In the genomic region with DNA sequence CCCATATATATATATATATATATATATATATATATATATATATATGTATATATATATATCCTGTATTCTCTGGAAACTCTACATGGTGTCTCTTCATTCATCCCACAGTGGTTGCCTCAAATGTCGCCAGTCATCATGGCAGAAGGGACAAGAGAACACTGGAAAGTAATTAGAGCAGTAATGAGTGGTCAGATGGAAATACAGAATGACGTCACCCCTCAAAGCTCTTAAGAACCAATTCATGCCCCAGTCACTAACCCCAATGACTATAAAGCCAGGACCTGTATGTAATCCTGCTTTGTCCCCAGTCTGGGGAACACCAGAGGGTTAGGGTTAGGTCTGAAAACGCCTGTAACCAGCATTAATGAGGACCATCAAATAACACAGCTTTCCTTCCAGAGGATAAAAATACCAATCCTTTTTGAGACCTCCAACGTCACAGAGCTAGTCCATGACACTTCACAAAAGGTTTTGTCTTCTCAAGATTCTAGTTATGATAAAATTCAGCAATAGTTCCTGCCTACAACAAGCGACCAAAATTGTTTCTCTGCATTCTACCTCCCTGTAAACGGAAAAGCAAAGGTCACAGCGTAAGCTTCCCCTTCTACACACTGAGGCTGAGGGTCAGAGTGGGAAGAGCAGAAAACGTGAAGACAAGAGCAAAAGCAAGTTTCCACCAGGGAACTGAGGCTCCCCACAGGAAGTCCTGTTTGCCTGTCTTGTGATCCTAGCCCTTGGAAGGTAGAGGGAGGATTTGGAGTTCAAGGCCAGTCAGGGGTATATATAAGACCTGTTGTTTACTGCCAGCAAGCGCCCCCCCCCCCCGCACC, we compare ENCODE assay signal across 18 mouse cellular contexts.
DNase-seq lines count a peak whose midpoint lies in the region; ATAC-seq and TF ChIP-seq lines count a peak whose summit lies in the region.
"Had no signal": no experiment of that assay in that cellular context is flagged by ENCODE, and none has a peak within 500 bp of the region (broad histone marks: within the 10 kb centered on the region; RNA-seq: fewer than 3 reads in every experiment).

No protein-coding gene starts in this region.

- TF ChIP-seq POLR2A in ES-Bruce4 (IDR thresholded peaks at IDR 0.05; ENCODE audit: insufficient read depth, low read length), result no peak

- no peaks in the 10 kb centered on the region for H3K36me3 ChIP-seq in heart, embryonic 10.5 days
- no peaks in the 10 kb centered on the region for H3K36me3 ChIP-seq in ES-Bruce4 (ENCODE audit: control insufficient read depth, insufficient read depth, low read length, poor library complexity, severe bottlenecking)
- no peaks in the 10 kb centered on the region for H3K36me3 ChIP-seq in limb, embryonic 12.5 days
- H3K36me3 ChIP-seq: stomach, embryonic 15.5 days had no signal

- no peak overlapping the region for H3K4me2 ChIP-seq in limb, embryonic 12.5 days

- no peak for TF ChIP-seq EP300 in ES-Bruce4 (IDR thresholded peaks at IDR 0.05; ENCODE audit: insufficient read depth, low read depth, low read length)

- no peak overlapping the region for H3K4me3 ChIP-seq in heart, embryonic 10.5 days
- H3K4me3 ChIP-seq in ES-Bruce4 (ENCODE audit: low read depth, low read length), result no peak overlapping the region
- no peak overlapping the region for H3K4me3 ChIP-seq in limb, embryonic 12.5 days (replicated peaks)
- H3K4me3 ChIP-seq: myocyte; stomach, embryonic 15.5 days had no signal

- DNase-seq in heart, embryonic 10.5 days (ENCODE audit: low spot score), result no peak
- DNase-seq in heart, adult 18-20 months, result no peak
- DNase-seq in embryo, embryonic 11 days, result peak; percentile 19
- DNase-seq in cerebellum, postnatal 36 days, result no peak
- no peak for DNase-seq in left cerebral cortex, adult 9 months (ENCODE audit: low spot score in 2 of 2)
- no peak for DNase-seq in thymus, postnatal 10 days (ENCODE audit: low spot score in 2 of 2)
- DNase-seq: adrenal gland, adult 8-10 months; kidney, adult 8-10 months; layer of hippocampus, adult 9-11 months; left cerebral cortex, postnatal 4 days; lung, adult 18-20 months; right cerebral cortex, postnatal 4 days; thymus, postnatal 4 days had no signal

- 62% methylated on average over 10 of the region's 10 CpGs for WGBS in heart, embryonic 10.5 days
- WGBS in limb, embryonic 12.5 days, result 43% methylated on average over 10 of the region's 10 CpGs

- no peak for TF ChIP-seq CTCF in ES-Bruce4 (IDR thresholded peaks at IDR 0.05; ENCODE audit: low read depth, low read length)

- peaks cover 57% of the 10 kb centered on the region for H3K4me1 ChIP-seq in heart, embryonic 10.5 days
- peaks cover 8% of the 10 kb centered on the region for H3K4me1 ChIP-seq in ES-Bruce4 (ENCODE audit: control insufficient read depth, insufficient read depth, low read length)
- H3K4me1 ChIP-seq in limb, embryonic 12.5 days (replicated peaks), result peaks cover 71% of the 10 kb centered on the region

- no peaks in the 10 kb centered on the region for H3K27me3 ChIP-seq in heart, embryonic 10.5 days (ENCODE audit: insufficient read depth, poor library complexity, severe bottlenecking)
- no peaks in the 10 kb centered on the region for H3K27me3 ChIP-seq in ES-Bruce4 (ENCODE audit: control insufficient read depth, insufficient read depth, low read length, poor library complexity, severe bottlenecking)
- H3K27me3 ChIP-seq in limb, embryonic 12.5 days, result no peaks in the 10 kb centered on the region
- H3K27me3 ChIP-seq: stomach, embryonic 15.5 days had no signal

- H3K27ac ChIP-seq in heart, embryonic 10.5 days, result peak overlapping the region; percentile 52
- peak overlapping the region; percentile 93 for H3K27ac ChIP-seq in ES-Bruce4 (ENCODE audit: insufficient read depth, low read length)
- peak overlapping the region; percentile 59; the same call in 1 of the 2 replicates for H3K27ac ChIP-seq in limb, embryonic 12.5 days

- H3K9me3 ChIP-seq in heart, embryonic 10.5 days, result no peaks in the 10 kb centered on the region; the same call in 1 of the 2 replicates
- no peaks in the 10 kb centered on the region for H3K9me3 ChIP-seq in ES-Bruce4 (replicated peaks; ENCODE audit: control insufficient read depth, insufficient read depth, low read length, poor library complexity, severe bottlenecking)
- H3K9me3 ChIP-seq in limb, embryonic 12.5 days, result no peaks in the 10 kb centered on the region
- H3K9me3 ChIP-seq: stomach, embryonic 15.5 days had no signal

- H3K9ac ChIP-seq in ES-Bruce4 (ENCODE audit: low read depth, poor library complexity, severe bottlenecking), result no peak overlapping the region
- H3K9ac ChIP-seq in limb, embryonic 12.5 days (replicated peaks), result no peak overlapping the region
- H3K9ac ChIP-seq: stomach, embryonic 15.5 days had no signal

- ATAC-seq in limb, embryonic 12.5 days (ENCODE audit: insufficient number of reproducible peaks, insufficient read depth, low FRiP score, low TSS enrichment, low read depth), result no peak
- ATAC-seq: forebrain, embryonic 16.5 days had no signal
